Mouse (Mus musculus) heart, adult 2 months (tissue): ENCODE measurements around the gene Creb3l2.

Experiments
- CTCF ChIP-seq: fragments of 200-600 bp; IDR thresholded peaks from 2 replicates; pipeline ENCODE4 v1.8.1; 2022; ENCODE audit warnings: antibody characterized with exemption, mild to moderate bottlenecking, moderate library complexity
- POLR2A ChIP-seq: fragments of 200-500 bp; IDR thresholded peaks from 2 replicates; pipeline ENCODE4 v1.6.1; 2011; ENCODE audit warnings: mild to moderate bottlenecking, low read depth, low read length, control low read depth; ENCODE audit not compliant: insufficient read depth

DNA sequence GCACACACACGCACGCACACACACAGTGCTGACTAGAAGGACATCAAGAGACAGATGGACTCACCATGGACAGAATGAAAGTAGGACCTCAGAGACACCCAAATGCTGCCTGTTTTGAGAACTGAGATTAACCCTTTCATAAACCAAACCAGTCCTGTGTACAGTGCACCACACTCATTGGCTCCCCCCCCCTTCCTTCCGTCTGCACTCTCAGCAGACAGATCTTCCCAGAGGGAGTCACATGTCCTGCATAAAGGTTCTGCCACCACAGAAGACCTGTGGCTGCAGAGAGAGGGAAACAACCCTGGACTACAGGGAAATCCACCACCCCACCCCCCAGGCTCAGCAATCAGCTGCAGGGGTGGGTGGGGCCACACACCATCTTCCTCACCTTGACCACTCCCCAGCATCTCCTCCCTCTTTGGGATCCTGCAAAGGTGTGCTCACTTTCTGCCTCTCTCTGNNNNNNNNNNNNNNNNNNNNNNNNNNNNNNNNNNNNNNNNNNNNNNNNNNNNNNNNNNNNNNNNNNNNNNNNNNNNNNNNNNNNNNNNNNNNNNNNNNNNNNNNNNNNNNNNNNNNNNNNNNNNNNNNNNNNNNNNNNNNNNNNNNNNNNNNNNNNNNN, 12.0 kb downstream of the Creb3l2 start:
- TF ChIP-seq POLR2A (no peak), CTCF (no peak)
